Mouse (Mus musculus) kidney, postnatal 36 days (tissue): ENCODE measurements at regions not wholly inside any gene's neighbourhood (a gene's known extent, or its start where the extent isn't known, plus 50 kb on each side); places are given as distances from the start of the nearest gene placed in this dataset.
A peak's percentile ranks its signal among the peaks of the same experiment; 100 is the strongest.
"Not testable (repeated sequence)": the region's sequence is repeated elsewhere in the genome, so short reads cannot be mapped to it uniquely, and the experiment has no call there.

Experiments used
- DNase-seq, 2 experiments: peaks; one replicate each; pipeline ENCODE4 v3.0.0; 2021 to 2022; ENCODE audit warnings: mixed read lengths in 2 of 2

- no peak for DNase-seq
These were observed 186.3 kb upstream of the Tmem45b start for GRCm38 (mm10) chr9:31650362-31651130.

- DNase-seq: no peak
These were observed 184.8 kb upstream of the Tmem45b start for GRCm38 (mm10) chr9:31649073-31649472.

GRCm38 (mm10) chr9:31648551-31648950 is 184.3 kb upstream of the Tmem45b start:
- no peak for DNase-seq

- peak; percentile 4 to 16 for DNase-seq
These were observed 180.9 kb upstream of the Tmem45b start for GRCm38 (mm10) chr9:31645114-31645513.

GRCm38 (mm10) chr9:31644106-31644505 is 179.8 kb upstream of the Tmem45b start:
- no peak for DNase-seq

GRCm38 (mm10) chr9:31642169-31642568 is 177.9 kb upstream of the Tmem45b start:
- DNase-seq: no peak

- no peak for DNase-seq
These were observed 164.0 kb upstream of the Tmem45b start for GRCm38 (mm10) chr9:31628291-31628690.

- not testable (repeated sequence) for DNase-seq
These were observed 157.3 kb upstream of the Tmem45b start for GRCm38 (mm10) chr9:31621553-31621952.

- no peak for DNase-seq
These were observed 155.1 kb upstream of the Tmem45b start for GRCm38 (mm10) chr9:31619344-31619743.

GRCm38 (mm10) chr9:31614250-31614945 is 150.1 kb upstream of the Tmem45b start:
- no peak for DNase-seq

- no peak for DNase-seq
These were observed 146.9 kb upstream of the Tmem45b start for GRCm38 (mm10) chr9:31611036-31611695.

GRCm38 (mm10) chr9:31610631-31611030 is 146.4 kb upstream of the Tmem45b start:
- DNase-seq: peak; percentile 22 to 24

- peak; percentile 8 to 52 for DNase-seq
These were observed 145.9 kb upstream of the Tmem45b start for GRCm38 (mm10) chr9:31610212-31610611.

GRCm38 (mm10) chr9:31609731-31610130 is 145.5 kb upstream of the Tmem45b start:
- no peak for DNase-seq

GRCm38 (mm10) chr9:31608084-31608870 is 144.0 kb upstream of the Tmem45b start:
- peak in 1 of 2 experiments; percentile 27 for DNase-seq

- no peak for DNase-seq
These were observed 142.7 kb upstream of the Tmem45b start for GRCm38 (mm10) chr9:31606936-31607335.

- no peak for DNase-seq
These were observed 140.3 kb upstream of the Tmem45b start for GRCm38 (mm10) chr9:31604497-31605090.

GRCm38 (mm10) chr9:31602707-31603106 is 138.4 kb upstream of the Tmem45b start:
- no peak for DNase-seq

GRCm38 (mm10) chr9:31595096-31595495 is 130.8 kb upstream of the Tmem45b start:
- DNase-seq: peak in 1 of 2 experiments; percentile 10

GRCm38 (mm10) chr9:31587671-31588070 is 123.4 kb upstream of the Tmem45b start:
- peak; percentile 20 to 45 for DNase-seq

GRCm38 (mm10) chr9:31583983-31584382 is 119.7 kb upstream of the Tmem45b start:
- DNase-seq: no peak

- DNase-seq: peak in 1 of 2 experiments; percentile 17
These were observed 118.7 kb upstream of the Tmem45b start for GRCm38 (mm10) chr9:31582947-31583346.
